Mouse (Mus musculus): ENCODE data around the gene Gm20388.
A peak's percentile ranks its signal among the peaks of the same experiment; 100 is the strongest.

Gene Gm20388

DNA sequence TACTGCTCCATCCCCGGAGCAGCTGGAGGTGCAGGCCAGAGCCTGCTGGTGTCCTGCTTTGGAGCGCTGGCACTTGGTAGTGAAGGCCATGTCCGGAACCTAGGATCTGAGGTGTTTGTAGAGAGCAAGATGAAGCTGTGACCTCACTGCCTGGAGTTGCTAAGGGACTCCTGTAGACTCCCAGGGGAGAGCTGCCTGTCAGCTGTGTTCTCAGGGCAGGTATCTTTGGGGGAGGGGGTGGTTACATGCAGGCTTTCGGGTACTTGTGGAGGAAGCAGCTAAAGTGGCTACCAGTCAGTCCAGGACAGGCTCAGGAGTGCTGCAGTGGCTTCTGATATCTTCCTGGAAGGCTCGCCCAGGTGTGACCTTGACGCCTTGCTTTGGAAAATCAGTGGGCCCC is 4328.7 kb downstream of the Gm20388 start:
- no peak for DNase-seq

DNA sequence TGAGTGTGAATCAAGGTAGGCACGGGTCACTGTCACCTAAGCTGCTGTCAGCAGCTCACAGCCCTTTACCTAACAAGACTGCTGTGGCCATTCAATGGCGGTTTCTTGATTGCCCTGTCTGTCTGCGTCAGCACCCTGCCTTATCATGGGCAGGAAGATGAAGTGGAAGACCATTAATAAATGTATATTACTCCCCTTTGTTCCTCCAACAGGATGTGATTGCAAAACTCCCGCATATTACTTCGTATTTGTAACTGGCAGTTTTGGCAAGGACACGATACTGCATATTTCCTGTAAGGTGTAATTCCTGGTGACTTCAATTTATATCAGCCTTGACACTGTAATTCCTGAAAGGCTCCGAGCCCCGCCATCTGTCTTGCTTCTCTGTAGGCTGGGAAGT is 4330.3 kb downstream of the Gm20388 start:
- DNase-seq: no peak

DNA sequence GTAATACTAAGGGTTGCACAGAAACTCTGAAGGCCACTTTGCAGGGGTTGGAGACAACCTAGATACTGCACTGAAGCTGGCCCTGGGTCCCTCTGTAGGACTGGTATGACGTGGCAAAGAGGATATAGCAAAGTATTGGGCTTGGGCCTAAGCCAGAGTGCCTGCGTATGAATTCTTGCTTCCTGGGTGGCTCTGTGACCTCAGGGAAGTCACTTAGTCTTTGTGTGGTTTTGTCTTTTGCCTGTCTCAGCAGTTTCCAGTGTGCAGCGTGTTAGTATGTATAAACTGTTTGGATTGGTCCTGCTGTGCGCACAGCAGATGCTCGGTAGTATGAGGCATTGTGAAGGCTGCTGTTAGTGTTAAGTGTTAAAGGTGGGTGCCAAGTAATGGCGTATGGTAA is 4331.6 kb downstream of the Gm20388 start:
- peak; percentile 47 to 57 for DNase-seq

DNA sequence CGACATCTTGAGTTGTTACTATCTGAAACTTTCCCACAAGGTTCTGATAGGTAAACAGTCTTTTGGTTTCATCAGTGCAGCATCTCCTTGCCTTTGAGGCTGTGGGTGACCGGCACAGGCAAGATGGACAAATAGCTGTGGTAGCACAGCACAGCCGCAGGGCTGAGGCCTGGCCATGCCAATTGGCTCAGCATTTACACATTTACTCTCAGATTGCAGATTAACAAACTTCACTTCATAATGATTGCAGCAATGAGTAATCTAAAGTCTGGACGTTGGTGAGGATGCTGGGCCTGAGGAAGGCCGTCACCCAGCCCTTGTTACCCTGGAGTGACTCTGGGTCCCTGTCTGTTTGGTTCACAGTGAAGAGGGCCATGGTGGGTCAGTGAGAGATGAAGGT is 4332.3 kb downstream of the Gm20388 start:
- DNase-seq: no peak

DNA sequence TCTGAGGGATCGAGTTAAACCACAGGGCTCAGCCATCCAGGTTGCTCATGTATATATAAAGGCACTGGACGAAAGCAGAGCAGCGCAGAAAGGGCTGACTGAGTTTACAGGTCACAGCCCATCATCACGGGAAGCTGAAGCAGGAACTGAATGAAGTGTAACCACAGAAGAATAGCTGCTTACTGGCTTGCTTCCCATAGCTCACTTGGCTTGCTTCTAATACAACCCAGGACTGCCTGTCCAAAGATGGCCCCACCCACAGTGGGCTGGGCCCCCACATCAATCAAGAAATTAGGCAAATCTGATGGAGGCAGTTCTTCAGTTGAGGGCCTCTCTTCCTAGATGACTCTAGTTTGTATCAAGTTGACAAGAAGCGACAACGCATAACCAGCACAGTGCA is 4336.9 kb downstream of the Gm20388 start:
- peak in 1 of 2 experiments; percentile 63 for DNase-seq

DNA sequence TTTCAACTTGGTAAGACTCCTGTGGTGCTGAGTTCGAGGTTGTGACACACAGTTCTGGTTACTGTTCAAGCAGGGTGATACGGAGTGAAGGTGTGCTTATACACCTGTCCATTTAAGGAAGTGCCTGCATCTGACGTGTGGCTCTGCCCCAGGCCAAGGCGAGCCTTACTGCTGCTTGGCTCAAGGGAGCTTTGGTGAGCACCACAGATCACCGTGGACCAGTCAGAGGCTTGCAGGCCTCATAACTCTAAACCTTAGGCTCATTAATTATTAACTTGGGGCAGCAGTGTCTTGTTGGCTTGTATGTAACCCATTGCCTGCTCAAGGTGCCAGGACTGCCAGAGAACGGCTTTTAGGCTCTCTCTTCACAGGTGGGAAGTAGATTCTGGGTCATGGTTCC is 4338.0 kb downstream of the Gm20388 start:
- DNase-seq: no peak

DNA sequence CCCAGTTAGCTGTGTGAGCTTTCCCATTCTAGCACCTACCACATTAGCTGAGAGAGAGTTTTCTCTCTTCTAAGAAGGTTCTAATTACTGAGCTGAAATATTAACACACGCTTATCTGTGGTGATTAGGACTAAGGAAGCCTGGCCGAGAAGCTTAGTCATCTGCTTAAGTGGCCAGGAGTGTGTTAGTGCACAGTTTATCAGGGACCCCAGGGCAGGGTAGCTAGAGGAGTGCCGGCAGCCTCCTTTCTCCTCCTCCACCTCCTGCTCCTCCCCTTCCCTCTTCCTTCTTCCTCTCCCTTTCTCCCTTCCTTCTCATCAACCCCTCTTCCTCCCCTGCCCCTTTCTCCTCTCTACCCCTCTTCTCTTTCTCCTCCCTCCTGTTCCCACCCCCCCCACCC is 4339.6 kb downstream of the Gm20388 start:
- no peak for DNase-seq

DNA sequence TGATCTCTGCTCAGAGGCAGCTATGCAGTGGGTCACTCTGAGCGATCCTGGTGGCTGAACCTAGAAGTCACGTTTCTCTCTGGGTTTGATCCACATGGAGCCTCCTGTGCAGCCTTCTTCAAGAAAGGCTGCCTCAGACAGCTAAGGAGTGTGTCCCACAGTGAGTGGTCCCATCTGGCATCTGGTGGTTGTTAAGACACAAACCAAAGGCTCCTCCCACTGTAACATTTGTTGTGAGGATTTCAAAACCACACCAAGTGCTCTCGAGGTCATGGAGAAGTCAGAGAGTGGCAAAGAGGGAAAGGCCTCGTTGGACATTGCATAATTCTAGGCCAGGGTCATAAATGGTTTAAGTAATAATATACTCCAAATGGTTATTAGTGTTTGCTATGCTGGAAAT is 4340.1 kb downstream of the Gm20388 start:
- peak; percentile 63 to 71 for DNase-seq

DNA sequence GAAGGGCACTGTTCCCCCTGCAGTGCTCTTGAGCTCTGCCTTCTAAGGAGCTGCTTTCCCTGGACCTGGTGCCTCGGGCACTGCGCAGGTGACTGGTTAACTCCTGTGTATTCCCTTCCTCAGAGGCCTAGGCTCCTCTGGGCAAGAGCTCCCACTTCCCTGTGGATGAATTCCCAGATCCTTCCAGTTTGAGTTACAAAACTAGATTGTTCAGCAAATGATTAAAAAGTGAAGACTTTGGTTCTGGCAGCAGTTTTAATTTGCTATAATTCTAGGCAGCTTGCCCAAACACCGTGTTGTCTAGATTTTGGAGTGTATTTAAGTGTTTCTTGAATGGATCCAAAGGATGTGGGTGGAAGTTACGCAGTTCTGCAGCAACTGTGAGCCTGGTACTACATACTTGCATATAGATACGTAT is 4341.9 kb downstream of the Gm20388 start:
- DNase-seq: peak; percentile 42 to 63

DNA sequence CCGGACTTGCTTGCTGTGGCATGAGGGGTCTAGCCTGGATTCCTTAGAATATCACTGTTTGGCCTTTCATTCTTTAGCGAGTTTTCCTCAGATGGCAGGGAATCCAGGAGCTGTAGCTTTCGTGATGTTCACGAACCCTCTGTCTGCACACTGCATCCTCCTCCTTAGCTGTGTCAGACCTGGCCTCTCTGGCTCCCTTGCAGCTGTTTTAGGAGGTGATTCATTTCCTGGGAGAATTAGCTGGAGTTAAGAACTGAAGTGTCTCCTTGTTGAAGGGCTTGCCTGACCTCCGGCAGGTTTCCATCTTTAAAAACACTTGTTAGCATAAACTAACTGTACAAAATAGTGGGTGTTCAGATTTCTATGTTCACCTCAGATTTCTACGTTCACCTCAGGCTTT is 4343.3 kb downstream of the Gm20388 start:
- DNase-seq: no peak

DNA sequence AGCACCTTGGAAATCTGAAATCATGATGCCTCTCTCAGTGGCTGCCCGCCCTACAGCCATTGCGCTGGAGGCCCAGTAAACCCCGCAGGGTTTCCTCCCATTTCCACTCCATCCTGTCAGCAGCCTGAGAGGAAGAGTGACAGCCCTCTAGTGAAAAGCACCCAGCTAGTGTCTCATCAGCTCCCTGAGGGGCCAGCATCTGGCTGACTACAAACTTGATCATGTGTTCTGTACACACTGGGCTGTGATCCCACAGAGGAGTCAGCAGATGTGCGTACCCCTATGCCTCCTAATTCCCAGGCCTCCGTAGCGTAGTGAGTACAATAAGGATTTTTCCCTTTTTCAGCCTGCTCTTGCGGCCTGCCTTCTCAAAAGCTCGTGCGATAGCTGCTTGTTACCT is 4346.2 kb downstream of the Gm20388 start:
- DNase-seq: peak in 1 of 2 experiments; percentile 38

DNA sequence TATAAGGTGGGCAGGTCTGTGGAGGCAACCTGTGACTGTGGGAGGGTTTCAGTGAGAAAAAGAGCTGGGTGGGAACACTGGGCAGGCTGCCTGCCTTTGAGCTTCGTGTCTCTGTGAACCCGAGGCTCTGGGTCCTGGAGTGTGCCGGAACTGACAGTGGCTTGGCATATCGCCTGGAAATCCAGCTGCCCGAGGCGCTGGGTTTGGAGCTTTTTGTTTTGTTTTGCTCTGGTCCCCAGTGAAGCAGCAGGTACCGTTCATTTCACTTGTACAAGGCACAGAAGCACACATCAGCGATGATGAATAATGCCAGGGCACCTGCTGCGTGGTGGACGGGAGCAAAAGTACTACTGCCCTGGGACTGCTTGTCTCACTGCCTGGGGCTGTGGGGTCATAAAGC is 4346.7 kb downstream of the Gm20388 start:
- peak; percentile 82 to 90 for DNase-seq

DNA sequence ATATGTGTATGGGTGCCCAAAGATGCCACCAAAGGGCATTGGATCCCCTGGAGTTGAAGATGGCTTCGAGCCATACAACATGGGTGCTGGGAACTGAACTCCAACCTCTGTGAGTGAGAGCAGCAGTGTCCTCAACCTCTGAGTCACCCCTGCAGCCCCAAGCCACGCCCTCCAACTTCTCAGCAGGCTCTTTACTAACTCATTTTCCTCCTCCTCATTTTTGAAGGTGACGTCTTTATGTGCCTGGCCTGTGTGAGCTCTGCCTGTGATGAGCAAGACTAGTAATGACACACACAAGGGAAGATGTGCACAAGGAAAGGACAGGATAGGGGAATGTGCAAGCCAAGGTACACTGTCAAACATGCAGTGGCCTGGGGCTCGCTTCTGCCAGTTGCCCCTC is 4348.5 kb downstream of the Gm20388 start:
- no peak for DNase-seq

DNA sequence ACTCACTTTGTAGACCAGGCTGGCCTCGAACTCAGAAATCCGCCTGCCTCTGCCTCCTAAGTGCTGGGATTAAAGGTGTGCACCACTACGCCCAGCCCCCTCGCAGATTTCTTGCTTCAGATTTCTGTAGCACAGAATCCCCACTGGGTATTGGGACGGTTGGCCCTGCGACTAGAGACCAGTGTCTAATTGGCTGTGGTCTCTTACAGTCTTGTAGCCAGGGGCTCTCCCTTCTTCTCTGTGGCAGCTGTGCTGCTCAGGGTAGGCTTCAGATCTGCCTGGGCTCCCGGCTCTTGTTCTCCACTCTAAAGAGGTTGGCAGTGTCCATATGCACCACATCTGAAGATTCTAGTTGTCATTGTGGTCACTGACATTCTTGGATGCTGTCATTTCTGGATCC is 4349.3 kb downstream of the Gm20388 start:
- no peak for DNase-seq

DNA sequence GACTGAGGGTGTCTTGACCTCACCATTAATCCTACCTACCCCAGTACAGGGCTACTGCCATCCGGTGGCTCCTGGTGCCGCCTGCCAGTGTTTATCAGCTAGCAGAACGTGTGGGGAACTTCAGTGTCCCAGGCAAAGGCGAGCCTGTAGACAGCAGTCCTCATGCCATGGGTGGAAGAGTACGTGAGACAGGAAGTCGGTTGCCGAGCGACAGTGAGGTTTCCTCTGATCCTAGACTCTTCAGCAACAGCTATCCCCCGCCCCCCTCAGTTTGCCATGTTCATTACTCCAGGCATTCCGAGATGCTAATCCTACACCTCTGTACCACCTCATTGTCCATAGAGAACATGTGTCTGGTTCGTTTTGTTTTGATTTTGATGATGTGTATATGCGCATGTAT is 4349.7 kb downstream of the Gm20388 start:
- no peak for DNase-seq

DNA sequence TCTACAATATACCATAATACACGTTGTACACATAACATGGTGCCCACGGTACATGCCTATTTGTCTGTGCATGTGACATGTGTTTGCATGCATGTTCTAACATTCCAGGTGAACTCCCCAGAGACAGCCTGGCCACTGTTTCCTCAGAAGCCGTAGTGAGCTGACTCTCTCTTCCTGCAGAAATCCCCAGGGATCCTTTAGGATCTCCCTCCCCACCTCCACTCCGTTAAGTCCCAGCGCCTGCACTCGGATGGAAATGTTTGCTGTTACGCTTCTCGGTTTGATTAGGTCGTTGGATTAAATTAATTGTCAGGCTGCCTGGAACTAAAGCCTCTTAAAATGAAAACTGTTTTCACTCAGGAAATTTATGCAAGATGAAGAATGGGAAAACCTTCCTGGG is 4352.4 kb downstream of the Gm20388 start:
- no peak for DNase-seq

DNA sequence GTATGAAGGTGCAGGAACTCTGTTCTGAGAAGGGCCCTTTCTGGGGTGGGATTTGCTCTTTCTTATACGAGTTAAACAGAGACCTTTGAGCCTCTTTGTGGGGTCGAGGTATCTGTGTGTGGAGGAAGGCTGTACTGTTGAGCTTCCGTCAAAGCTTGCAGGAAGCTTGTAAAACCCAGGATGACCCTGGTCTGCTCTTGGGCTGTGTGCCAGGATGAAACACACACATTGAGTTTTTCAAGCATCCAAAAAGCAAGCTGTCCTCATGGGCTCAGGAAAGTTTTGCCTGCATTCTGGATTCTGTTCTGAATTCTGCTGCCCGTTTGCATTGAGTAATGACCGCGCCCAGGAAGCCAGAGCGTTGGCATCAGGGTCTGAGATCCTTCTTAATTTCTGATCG is 4353.4 kb downstream of the Gm20388 start:
- no peak for DNase-seq

DNA sequence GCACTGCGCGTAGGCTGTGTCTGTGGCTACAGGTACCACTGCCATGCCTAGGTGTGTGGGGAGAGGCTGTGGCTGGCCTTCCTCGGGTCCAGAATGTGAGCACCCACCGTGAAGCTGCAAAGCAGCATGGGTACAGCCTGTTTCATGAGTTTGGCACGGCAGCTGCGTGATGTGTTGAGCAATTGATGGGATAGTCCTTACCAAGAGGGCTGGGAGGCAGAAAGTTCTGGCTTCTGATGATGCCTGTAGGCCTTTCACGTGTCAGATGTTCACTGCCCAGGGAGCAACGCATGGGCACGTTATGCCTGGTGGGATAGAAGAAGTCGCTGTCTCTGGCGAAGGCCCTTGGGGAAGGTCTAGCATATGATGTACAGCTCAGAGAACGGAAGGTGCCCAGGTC is 4354.0 kb downstream of the Gm20388 start:
- no peak for DNase-seq

DNA sequence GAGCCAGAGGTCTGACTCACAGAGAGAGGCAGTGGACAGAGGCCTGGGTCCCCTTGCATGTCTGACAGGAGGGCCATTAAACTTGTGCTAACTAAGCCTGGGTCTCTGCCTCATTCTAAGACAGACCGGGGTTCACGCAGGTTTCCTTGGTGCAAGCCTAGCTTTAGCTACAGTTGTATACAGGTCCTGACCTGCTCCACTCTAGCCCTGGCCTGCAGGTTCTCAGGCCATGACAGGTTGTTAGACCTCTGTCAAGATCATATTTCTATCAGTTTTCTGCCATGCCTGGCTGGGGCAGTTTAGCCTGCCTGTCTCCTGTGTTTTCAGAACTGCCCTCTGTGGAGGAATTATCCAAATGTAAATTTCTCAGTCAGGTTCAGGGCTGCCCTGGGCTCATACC is 4354.5 kb downstream of the Gm20388 start:
- no peak for DNase-seq

DNA sequence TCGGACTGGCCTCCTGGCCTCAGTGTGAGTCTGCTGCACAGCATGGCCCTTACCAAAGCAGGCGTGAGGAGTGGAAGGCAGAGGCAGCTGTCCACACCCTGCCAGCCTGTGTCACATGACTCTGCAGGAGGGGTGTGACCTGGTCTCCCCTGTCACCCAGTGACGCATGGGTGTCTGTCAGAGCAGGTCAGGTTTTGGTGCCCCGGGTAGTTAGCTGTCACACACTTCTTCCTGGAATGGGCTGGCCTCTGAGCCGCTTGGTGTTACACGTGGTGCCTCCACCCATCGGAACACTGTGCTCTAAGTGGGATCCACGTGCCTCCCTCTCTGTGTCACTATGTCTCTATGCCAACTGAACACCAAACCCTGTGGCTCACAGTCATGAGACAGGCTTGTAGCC is 4355.2 kb downstream of the Gm20388 start:
- DNase-seq: no peak

DNA sequence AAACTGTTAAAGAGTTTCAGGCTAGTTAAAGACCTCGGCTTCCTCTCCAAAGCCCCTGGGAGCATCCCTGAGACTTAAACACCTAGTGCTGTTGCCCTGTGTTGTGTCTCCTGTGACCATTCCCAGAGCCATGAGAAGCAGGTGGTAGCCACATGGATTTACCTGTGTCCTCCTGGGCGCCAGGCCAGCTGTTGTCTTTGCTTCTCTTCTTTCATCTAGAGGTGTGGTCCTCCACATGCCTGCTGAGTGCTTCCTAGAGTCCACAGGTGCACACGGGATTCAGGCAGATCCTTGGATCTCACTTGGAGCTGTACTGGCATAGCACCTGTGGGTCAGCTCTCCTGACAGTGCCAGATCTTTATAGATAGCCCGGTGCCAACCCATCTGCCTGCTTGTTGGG is 4356.6 kb downstream of the Gm20388 start:
- DNase-seq: no peak

DNA sequence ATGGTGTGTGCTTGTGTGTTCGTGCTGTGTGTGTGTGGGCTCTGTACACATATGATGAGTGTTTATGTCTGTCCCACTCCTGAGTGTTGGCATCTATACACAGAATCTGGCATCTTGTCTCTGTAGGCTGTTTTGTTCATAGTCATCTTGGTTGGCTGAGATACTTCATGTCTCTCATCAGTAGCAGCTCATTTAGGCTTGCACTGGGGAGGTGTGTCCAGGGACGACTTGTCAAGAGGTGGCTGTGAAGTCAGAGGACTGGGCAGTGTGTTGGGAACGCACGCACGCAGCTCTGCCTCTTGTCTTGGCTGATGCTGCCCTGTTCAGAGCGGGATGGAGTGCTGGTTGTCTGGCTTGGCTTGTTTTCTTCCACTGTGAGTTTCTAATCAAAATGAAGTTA is 4359.9 kb downstream of the Gm20388 start:
- peak; percentile 68 to 88 for DNase-seq

DNA sequence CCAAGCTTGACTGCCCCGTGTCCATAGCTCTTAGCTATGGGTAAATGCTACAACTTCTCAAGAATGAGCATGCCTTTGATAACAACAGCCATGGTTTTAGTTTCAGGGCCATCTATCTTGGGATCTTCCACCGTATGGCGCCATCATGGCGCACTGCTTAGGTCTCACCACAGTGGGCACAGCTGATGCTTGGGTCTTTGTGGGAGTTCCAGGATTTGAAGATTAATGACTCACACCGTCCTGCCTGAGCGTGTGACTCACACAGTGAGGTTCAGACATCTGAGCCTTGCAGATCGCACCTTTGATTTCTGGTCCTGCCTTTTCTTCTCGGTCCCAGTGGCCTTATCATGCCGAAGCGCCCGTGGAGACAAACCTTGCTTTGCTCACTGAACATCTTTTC is 4360.3 kb downstream of the Gm20388 start:
- no peak for DNase-seq

DNA sequence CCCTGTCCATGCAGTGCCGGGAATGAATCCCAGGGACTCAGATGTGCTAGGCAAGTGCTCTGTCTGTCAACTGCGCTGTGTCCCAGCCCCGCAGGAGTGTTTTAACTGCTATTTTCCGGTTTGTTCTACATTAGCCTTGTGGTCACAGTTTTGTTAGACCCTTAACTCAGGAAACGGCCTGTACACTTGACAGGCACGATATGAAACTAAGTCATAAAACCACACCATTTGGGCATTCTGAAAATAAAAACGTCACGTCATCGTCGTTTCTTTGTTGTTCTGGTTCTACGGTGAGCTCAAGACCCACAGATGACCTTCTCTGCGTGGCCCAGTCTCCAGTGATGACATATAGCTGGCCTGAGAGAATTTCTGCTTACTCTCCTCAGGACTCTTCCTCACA is 4360.9 kb downstream of the Gm20388 start:
- DNase-seq: no peak

DNA sequence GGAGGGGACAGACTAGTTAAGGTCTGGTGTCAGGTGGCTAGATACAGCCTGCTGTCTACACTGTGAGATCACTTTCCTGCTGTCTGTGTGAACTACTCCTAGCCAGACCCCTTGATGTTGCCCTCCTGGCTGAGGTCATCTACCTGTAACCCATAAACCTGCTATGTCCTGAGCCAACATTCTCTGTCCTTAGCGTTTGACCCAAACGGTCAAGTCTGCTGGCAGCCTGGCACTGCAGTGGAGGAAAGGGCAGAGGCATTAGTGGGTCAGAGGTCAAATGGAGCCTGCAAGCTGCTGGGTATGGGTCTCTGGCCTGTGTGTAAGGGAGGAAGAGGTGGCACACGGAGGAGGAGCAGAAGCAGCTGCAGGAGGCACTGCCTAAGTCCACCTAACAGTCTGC is 4362.2 kb downstream of the Gm20388 start:
- DNase-seq: no peak

DNA sequence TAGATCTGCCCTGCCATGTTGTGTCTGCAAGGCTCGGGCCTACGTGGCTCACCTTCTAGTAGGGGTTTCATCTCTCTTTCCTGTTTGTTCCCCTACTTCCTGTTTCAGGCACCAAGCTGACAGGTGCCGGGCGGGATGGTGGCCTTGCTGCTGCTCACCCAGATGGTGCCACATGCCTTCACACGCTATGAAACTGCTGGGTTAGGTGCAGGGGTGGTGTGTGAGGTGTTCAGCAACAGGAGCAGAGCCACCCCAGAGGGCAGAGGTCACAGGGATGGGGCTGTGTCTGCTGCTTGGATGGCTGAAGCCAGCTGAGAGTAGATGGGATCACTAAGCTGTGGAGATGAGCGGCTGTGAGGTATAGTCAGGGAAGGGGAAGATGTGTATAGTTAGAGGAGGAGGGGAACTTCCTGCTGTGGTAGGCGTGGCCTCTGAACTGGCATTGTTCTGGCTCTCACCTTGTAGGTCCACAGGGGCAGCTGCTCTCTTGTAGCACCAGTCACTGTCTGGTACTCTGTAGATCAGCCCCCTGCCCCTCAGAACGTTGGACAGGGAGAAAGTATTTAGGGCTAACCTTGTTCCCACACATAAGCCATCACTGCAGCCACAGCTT is 4363.1 kb downstream of the Gm20388 start:
- DNase-seq: peak in 1 of 2 experiments; percentile 48
